Mouse (Mus musculus) bone marrow, adult 2 months (tissue): ENCODE results near the gene Cisd3. TPM values are rescaled to one million over a fixed set of nuclear protein-coding genes. Genes with fewer than 3 reads are reported as not detected.
"Not testable (repeated sequence)": the region's sequence is repeated elsewhere in the genome, so short reads cannot be mapped to it uniquely, and the experiment has no call there.

ENCODE experiments used
- H3K27ac ChIP-seq: fragments of 200-500 bp; 2 replicates; pipeline ENCODE4 v1.5.1; 2012; ENCODE audit warnings: low read depth, mild to moderate bottlenecking, control low read depth, inconsistent platforms, low read length; ENCODE audit not compliant: control insufficient read depth, poor library complexity, insufficient read depth
- H3K4me1 ChIP-seq: fragments of 200-500 bp; 2 replicates; pipeline ENCODE4 v1.6.1; 2011; ENCODE audit warnings: low read length; ENCODE audit not compliant: control insufficient read depth, insufficient read depth
- H3K4me3 ChIP-seq: fragments of 200-500 bp; replicated peaks from 2 replicates; pipeline ENCODE3; 2011; ENCODE audit warnings: mild to moderate bottlenecking, low read depth, low read length, control low read depth; ENCODE audit not compliant: control insufficient read depth
- CTCF ChIP-seq: fragments of 200-500 bp; IDR thresholded peaks from 2 replicates; pipeline ENCODE4 v1.5.1; 2011; ENCODE audit warnings: low read length, control low read depth; ENCODE audit not compliant: control insufficient read depth, insufficient read depth
- POLR2A ChIP-seq: fragments of 200-500 bp; IDR thresholded peaks from 2 replicates; pipeline ENCODE4 v1.6.1; 2011; ENCODE audit warnings: low read depth, mild to moderate bottlenecking, control low read depth, low read length, borderline replicate concordance; ENCODE audit not compliant: control insufficient read depth
- WGBS: fragments of 180-500 bp; shearing (Covaris S2); methylation state at CpG from one replicate; pipeline ENCODE4 v1.1.7; 2018; 5-methylcytosine and 5-hydroxymethylcytosine counted together
- polyA plus RNA-seq: library from polyadenylated mRNA; stranded (reverse); fragments of >200 nt; gene quantifications from 2 replicates; pipeline ENCODE4 v1.2.4, GENCODE M21; 2011; ENCODE audit warnings: low replicate concordance; ENCODE audit not compliant: missing spikeins, insufficient read depth, insufficient read length

The Cisd3 gene
- 29.3 and 76.0 TPM in 2 replicates for polyA plus RNA-seq

DNA sequence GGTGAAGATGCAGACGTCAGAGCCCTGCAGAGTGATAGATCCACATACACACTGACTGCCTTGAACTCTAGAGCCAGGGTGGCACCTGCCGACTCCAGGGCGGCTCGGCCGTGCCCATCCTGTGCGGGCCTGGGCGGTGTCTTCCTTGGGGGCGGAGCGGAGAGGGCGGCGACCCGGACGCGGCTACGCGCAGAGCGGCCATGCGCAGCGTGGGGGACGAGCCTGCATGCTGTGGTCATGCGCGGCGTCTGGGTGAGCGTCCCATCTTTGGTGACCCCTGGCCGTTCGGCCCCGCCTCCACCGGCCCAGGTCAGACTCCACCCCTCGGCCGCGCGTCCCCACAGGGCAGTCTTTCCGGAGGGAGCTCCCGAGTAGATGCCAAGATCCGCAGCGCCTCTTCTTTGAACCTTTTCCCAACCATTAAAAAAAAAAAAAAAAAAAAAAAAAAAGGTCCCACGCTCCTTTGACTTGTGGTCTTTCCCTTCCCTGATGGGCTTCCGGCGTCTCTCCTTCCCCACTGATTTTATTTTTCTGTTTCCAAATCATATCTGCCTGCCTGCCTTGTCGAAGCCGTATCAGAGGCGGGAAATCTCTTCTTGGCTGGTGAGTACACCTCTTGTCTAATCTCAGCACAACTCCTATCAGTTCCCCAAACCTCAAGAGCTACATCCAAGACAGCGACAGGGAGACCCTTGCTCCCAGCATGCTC is at the start of gene Cisd3:
TSS of gene Cisd3 (plus strand) at position 214 of the 709 bp plus-strand sequence.
- Histone ChIP-seq H3K4me3 (peak within 1 kb of the TSS; percentile 27), H3K4me1 (peaks cover 4% of the 10 kb centered on the region), H3K27ac (peak within 1 kb of the TSS; percentile 72)
- 1% methylated on average over 43 of the region's 43 CpGs for WGBS
- TF ChIP-seq CTCF (no peak), POLR2A (no peak; the same call in 1 of the 2 replicates)

DNA sequence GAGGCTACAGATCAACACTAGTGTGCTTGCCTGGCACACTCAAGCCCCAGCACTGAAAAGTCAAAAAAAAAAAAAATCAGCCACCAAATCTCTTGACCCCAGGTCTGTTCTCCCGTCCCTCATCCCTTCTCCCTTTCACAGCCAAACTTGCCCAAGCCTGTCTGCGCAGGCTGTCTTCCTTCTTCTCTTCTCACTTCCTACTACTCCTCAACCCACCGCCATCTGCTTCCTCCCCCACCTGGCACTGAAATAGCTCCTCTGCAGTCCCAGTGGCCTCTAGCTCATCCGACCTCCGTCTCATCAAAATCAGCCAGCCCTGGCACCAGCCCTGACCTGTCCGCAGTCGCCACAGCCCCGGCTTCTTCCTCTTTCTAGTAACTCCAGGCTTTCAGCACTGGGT is 44.0 kb upstream of the Cisd3 start:
- Histone ChIP-seq H3K4me3 (no peak overlapping the region), H3K4me1 (no peaks in the 10 kb centered on the region; the same call in 1 of the 2 replicates), H3K27ac (no peak overlapping the region)
- WGBS = 3% methylated on average over 8 of the region's 8 CpGs
- no peak for TF ChIP-seq CTCF
- TF ChIP-seq POLR2A = no peak

DNA sequence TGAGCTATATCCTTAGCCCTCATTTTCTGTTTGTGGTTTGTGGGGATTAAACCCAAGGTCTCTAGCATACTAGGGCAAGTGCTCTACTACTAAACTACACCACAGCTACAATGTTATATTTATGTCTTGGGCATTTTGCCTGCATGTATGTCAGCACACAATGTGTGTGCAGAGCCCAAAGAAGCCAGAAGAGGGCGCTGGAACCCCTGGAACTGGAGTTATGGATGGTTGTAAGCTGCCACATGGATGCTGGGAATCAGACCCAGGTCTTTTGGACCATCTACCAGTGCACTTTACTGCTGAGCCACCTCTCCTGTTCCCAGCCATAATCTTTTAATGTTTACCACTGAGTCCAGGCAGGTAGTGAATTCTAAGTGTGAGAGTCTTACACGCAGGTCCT is 42.9 kb upstream of the Cisd3 start:
- TF ChIP-seq CTCF (no peak), POLR2A (no peak)
- no peak overlapping the region for H3K4me3 ChIP-seq
- 45% methylated on average over 2 of the region's 2 CpGs for WGBS
- H3K27ac ChIP-seq = no peak overlapping the region
- H3K4me1 ChIP-seq = no peaks in the 10 kb centered on the region; the same call in 1 of the 2 replicates

DNA sequence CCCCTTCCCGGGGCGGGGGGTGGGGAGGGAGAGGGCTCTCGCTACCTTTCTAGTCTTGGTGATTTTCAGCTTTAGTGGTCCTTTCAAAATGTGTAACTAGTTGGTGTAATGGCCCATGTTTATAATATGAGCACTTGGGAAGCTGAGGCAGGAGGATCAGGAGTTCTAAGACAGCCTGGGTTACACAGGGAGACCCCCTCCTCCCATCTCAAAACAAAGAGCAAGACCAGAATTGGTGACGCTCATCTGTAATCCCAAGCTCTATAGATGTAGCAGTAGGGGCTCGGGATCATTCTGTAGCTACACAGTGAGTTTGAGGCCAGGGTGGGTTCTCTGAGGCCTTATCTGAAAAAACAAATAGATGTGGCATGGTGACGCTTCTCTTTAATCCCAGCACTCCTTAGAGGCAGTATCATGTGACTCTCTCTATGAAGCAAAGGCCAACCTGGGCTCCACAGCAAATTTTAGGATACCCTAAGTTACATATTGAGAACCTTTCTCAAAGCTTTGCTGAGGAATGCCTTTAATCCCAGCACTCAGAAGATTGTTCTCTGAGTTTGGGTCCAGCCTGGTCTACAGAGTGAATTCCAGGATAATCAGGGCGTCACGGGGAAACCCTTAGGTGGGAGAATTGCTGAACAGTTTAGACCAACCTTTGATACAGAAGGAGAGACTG is 42.1 kb upstream of the Cisd3 start:
- 82% methylated on average over 8 of the region's 8 CpGs for WGBS

DNA sequence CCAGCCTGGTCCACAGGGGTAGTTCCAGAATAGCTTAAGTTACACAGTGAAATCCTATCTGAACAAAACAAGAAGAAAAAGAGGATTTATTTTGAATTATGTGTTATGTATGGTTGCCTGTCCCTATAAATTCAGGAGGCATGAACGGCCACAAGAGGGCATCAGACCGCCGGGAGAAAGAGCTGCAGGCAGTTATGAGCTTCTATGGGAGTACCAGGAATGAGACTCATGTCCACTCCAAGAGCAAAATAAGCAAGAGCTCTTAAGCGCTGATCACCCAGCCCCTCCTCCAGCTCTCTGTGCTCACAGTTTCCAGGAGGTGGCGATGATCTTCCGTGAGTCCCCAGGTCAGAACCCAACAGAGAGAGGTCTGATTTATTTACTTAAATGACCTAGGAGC is 40.8 kb upstream of the Cisd3 start:
- Histone ChIP-seq H3K27ac (no peak overlapping the region), H3K4me1 (no peaks in the 10 kb centered on the region; the same call in 1 of the 2 replicates), H3K4me3 (no peak overlapping the region)
- TF ChIP-seq CTCF = peak; percentile 75
- no peak for TF ChIP-seq POLR2A
- WGBS = 7% methylated on average over 6 of the region's 6 CpGs

More for the DNA sequence above, 42.1 kb upstream of the Cisd3 start:
- Histone ChIP-seq H3K27ac (no peak overlapping the region), H3K4me1 (no peaks in the 10 kb centered on the region; the same call in 1 of the 2 replicates), H3K4me3 (no peak overlapping the region)
- TF ChIP-seq CTCF (no peak), POLR2A (no peak)

DNA sequence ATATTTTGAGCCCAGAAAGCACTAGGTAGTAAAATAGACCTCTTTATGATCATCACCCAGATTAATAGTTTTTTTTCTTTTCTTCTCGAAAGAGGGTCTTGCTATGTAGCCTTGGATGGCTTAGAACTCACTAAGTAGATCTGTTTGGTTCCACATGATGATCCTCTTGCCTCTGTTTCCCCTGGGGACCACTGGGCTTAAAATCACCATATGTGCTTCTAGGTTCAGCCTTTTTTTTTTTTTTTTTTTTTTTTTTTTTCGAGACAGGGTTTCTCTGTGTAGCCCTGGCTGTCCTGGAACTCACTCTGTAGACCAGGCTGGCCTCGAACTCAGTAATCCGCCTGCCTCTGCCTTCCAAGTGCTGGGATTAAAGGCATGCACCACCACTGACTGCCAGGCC is 37.1 kb upstream of the Cisd3 start:
- not testable (repeated sequence) for H3K27ac ChIP-seq, H3K4me3 ChIP-seq, H3K4me1 ChIP-seq
- 64% methylated on average over 4 of the region's 4 CpGs for WGBS

DNA sequence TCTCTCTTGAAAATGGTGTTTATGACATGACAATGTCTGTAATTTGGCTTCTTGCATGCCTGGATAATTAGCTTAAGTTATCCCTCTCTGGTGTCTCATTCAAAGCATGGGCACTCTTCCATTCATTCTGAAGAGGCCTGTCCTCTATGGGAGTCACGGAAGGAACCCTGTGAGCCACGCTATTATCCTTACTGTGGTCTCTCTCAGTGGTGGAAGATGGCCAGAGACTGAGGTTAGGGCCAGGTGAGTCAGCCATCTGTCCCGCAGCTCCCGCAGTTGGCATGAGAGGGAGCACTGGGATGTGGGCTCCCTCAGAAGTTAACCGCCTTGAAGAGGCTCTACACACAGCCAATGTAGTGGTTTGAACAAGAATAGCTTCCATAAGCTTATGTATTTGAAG is 35.3 kb upstream of the Cisd3 start:
- no peak for TF ChIP-seq POLR2A
- TF ChIP-seq CTCF = no peak
- H3K4me3 ChIP-seq = no peak overlapping the region
- no peak overlapping the region for H3K27ac ChIP-seq
- WGBS = 67% methylated on average over 5 of the region's 5 CpGs
- no peaks in the 10 kb centered on the region for H3K4me1 ChIP-seq

DNA sequence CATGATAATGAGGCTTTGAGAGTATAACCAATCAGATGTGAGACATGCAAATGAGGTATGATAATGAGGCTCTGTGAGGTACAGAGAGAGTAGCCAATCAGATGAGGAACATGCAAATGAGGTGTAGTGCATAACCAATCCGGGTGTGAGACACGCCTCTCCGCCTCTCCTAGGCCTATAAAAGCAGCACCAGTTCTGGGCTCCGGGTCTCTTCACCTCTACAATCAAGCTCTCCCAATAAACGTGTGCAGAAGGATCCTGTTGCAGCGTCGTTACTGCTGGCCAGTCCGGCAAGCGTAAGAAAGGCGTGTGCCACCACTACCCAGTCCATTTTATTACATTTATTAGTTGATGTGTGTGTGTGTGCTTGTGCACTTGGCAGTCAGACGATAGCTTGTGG is 32.2 kb upstream of the Cisd3 start:
- 90% methylated on average over 11 of the region's 11 CpGs for WGBS
- not testable (repeated sequence) for H3K4me3 ChIP-seq, H3K4me1 ChIP-seq, H3K27ac ChIP-seq

DNA sequence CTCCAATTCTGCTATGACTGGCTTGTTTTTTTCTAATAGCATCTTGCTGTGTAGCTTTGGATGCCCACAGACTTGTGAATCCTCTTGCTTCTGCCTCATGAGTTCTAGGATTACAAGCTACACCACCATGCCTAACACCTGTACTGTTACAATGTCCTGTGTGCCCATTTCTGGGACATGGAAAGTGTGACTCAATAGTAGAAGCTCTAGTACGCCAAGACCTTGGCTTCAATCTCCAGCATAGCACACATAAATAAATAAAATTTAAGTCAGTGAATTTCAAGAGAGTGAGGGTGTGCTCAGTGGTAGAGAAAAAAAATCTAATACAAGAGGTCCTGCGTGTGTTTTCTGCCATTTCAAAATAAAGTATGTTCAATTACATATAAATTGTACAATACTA is 31.4 kb upstream of the Cisd3 start:
- Histone ChIP-seq H3K27ac (no peak overlapping the region), H3K4me1 (peaks cover 1% of the 10 kb centered on the region; the same call in 1 of the 2 replicates), H3K4me3 (no peak overlapping the region)
- 76% methylated on average over 2 of the region's 2 CpGs for WGBS
- no peak for TF ChIP-seq POLR2A
- TF ChIP-seq CTCF = no peak
